ENCODE assay signal across 8 mouse cellular contexts in genomic region chr4:116651797-116652135, GRCm38 (mm10). TPM values are rescaled to one million over a fixed set of nuclear protein-coding genes. Genes with fewer than 3 reads are reported as not detected.
DNase-seq lines count a peak whose midpoint lies in the region; ATAC-seq and TF ChIP-seq lines count a peak whose summit lies in the region.

No protein-coding gene starts in this region.

- peaks cover 13% of the 10 kb centered on the region for H3K36me3 ChIP-seq in liver, adult 2 months (ENCODE audit: control insufficient read depth, insufficient read depth, low read length)
- H3K36me3 ChIP-seq in embryonic facial prominence, embryonic 15.5 days, result peaks cover 9% of the 10 kb centered on the region; the same call in 1 of the 2 replicates
- H3K36me3 ChIP-seq in limb, embryonic 12.5 days, result peaks cover 26% of the 10 kb centered on the region
- 0 out of 2 replicates have a peak, but pooled peaks cover 5% of the 10 kb centered on the region for H3K36me3 ChIP-seq in neural tube, embryonic 14.5 days (ENCODE audit: control insufficient read depth, insufficient read depth, low read length)

- H3K4me2 ChIP-seq in embryonic facial prominence, embryonic 15.5 days (replicated peaks), result peak overlapping the region; percentile 68
- H3K4me2 ChIP-seq in limb, embryonic 12.5 days, result peak overlapping the region; percentile 66
- peak overlapping the region; percentile 46 for H3K4me2 ChIP-seq in neural tube, embryonic 14.5 days (ENCODE audit: low read depth, low read length)

- H3K27me3 ChIP-seq in liver, adult 2 months (ENCODE audit: control insufficient read depth, insufficient read depth, low read length), result no peaks in the 10 kb centered on the region
- H3K27me3 ChIP-seq in embryonic facial prominence, embryonic 15.5 days, result no peaks in the 10 kb centered on the region
- no peaks in the 10 kb centered on the region for H3K27me3 ChIP-seq in limb, embryonic 12.5 days
- H3K27me3 ChIP-seq in neural tube, embryonic 14.5 days (ENCODE audit: control insufficient read depth, insufficient read depth, low read length), result no peaks in the 10 kb centered on the region

- WGBS in liver, adult 2 months, result 4% methylated on average over 6 of the region's 6 CpGs
- WGBS in embryonic facial prominence, embryonic 15.5 days, result 9% methylated on average over 6 of the region's 6 CpGs
- WGBS in limb, embryonic 12.5 days, result 11% methylated on average over 6 of the region's 6 CpGs
- 10% methylated on average over 6 of the region's 6 CpGs for WGBS in neural tube, embryonic 14.5 days

- H3K27ac ChIP-seq in liver, adult 2 months (replicated peaks; ENCODE audit: insufficient read depth, low read depth, low read length), result peak overlapping the region; percentile 96
- H3K27ac ChIP-seq in embryonic facial prominence, embryonic 15.5 days (replicated peaks), result peak overlapping the region; percentile 96
- peak overlapping the region; percentile 76 for H3K27ac ChIP-seq in limb, embryonic 12.5 days
- H3K27ac ChIP-seq in neural tube, embryonic 14.5 days (ENCODE audit: low read depth, low read length), result no peak overlapping the region

- DNase-seq in liver, adult 2 months (ENCODE audit: extremely low read depth, low read depth, low spot score), result no peak
- no peak for DNase-seq in liver
- no peak for DNase-seq in yolk sac, embryonic 10.5 days (ENCODE audit: low spot score)
- no peak for DNase-seq in T-cell, adult 2 months (ENCODE audit: low spot score)
- DNase-seq in kidney, postnatal 36 days, result no peak

- peaks cover 28% of the 10 kb centered on the region for H3K4me1 ChIP-seq in liver, adult 2 months (ENCODE audit: control insufficient read depth, insufficient read depth, low read length)
- peaks cover 31% of the 10 kb centered on the region for H3K4me1 ChIP-seq in embryonic facial prominence, embryonic 15.5 days
- H3K4me1 ChIP-seq in limb, embryonic 12.5 days (replicated peaks), result peaks cover 26% of the 10 kb centered on the region
- H3K4me1 ChIP-seq in neural tube, embryonic 14.5 days (ENCODE audit: control insufficient read depth, insufficient read depth, low read length), result peaks cover 14% of the 10 kb centered on the region

- no peaks in the 10 kb centered on the region for H3K9me3 ChIP-seq in embryonic facial prominence, embryonic 15.5 days (replicated peaks)
- H3K9me3 ChIP-seq in limb, embryonic 12.5 days, result no peaks in the 10 kb centered on the region
- H3K9me3 ChIP-seq in neural tube, embryonic 14.5 days (ENCODE audit: control insufficient read depth, low read length), result no peaks in the 10 kb centered on the region

- no peak for TF ChIP-seq CTCF in liver, adult 2 months (IDR thresholded peaks at IDR 0.05; ENCODE audit: low read depth, low read length)

- peaks cover 28% of the 10 kb centered on the region for H3K79me2 ChIP-seq in liver, adult 2 months (ENCODE audit: control insufficient read depth, insufficient read depth, low read length)

- TF ChIP-seq POLR2A in liver, adult 2 months (IDR thresholded peaks at IDR 0.05; ENCODE audit: extremely low read depth, insufficient read depth, low read length), result no peak

- H3K9ac ChIP-seq in liver, adult 2 months (ENCODE audit: low read depth, low read length), result peak overlapping the region; percentile 39
- peak overlapping the region; percentile 95 for H3K9ac ChIP-seq in embryonic facial prominence, embryonic 15.5 days
- H3K9ac ChIP-seq in limb, embryonic 12.5 days (replicated peaks), result peak overlapping the region; percentile 63
- H3K9ac ChIP-seq in neural tube, embryonic 14.5 days (replicated peaks; ENCODE audit: low read depth, low read length), result peak overlapping the region; percentile 82; the same call in 1 of the 2 replicates

- no peak for ATAC-seq in embryonic facial prominence, embryonic 15.5 days (ENCODE audit: insufficient number of reproducible peaks, low FRiP score, low TSS enrichment, low read depth)
- 0 out of 2 replicates have a peak, but pooled peaks have one; percentile 12 for ATAC-seq in limb, embryonic 12.5 days (ENCODE audit: insufficient number of reproducible peaks, insufficient read depth, low FRiP score, low TSS enrichment, low read depth)
- ATAC-seq in neural tube, embryonic 14.5 days (ENCODE audit: low read depth), result peak; percentile 24

- H3K4me3 ChIP-seq in liver, adult 2 months (ENCODE audit: insufficient read depth, low read depth, low read length), result peak overlapping the region; percentile 79
- peak overlapping the region; percentile 87 for H3K4me3 ChIP-seq in embryonic facial prominence, embryonic 15.5 days (replicated peaks)
- H3K4me3 ChIP-seq in limb, embryonic 12.5 days (replicated peaks), result peak overlapping the region; percentile 75
- H3K4me3 ChIP-seq in neural tube, embryonic 14.5 days (ENCODE audit: low read depth, low read length), result peak overlapping the region; percentile 69

RNA-seq across cellular contexts. Expression of gene Akr1a1, which starts 0.3 kb away (rescaled TPM):
- 337 and 363 TPM in 2 replicates for total RNA-seq in liver, adult 2 months (2014; rRNA removed)
- polyA plus RNA-seq in liver, adult 2 months (2012; rRNA removed), result 517 and 533 TPM in 2 replicates
- polyA plus RNA-seq in embryonic facial prominence, embryonic 15.5 days (2015; fragmentation: Nextera tagmentation; extraction: Ambion mirVana), result 777 and 798 TPM in 2 replicates
- 634 and 637 TPM in 2 replicates for polyA plus RNA-seq in limb, embryonic 12.5 days (2016; fragmentation: Nextera tagmentation; extraction: Ambion mirVana)
- 710 and 714 TPM in 2 replicates for polyA plus RNA-seq in neural tube, embryonic 14.5 days (2014; fragmentation: Nextera tagmentation; extraction: Ambion mirVana)

RNA-seq across cellular contexts. Expression of gene Nasp, which starts 24.0 kb away (rescaled TPM):
- total RNA-seq in liver, adult 2 months (2014; rRNA removed), result 11.1 and 12.4 TPM in 2 replicates
- 1.5 and 2.0 TPM in 2 replicates for polyA plus RNA-seq in liver, adult 2 months (2012; rRNA removed)
- polyA plus RNA-seq in embryonic facial prominence, embryonic 15.5 days (2015; fragmentation: Nextera tagmentation; extraction: Ambion mirVana), result 107 TPM in 2 replicates
- polyA plus RNA-seq in limb, embryonic 12.5 days (2016; fragmentation: Nextera tagmentation; extraction: Ambion mirVana), result 322 and 325 TPM in 2 replicates
- polyA plus RNA-seq in neural tube, embryonic 14.5 days (2014; fragmentation: Nextera tagmentation; extraction: Ambion mirVana), result 90.6 and 105 TPM in 2 replicates

RNA-seq across cellular contexts. Expression of gene Prdx1, which starts 33.6 kb away (rescaled TPM):
- total RNA-seq in liver, adult 2 months (2014; rRNA removed), result 868 and 925 TPM in 2 replicates
- polyA plus RNA-seq in liver, adult 2 months (2012; rRNA removed), result 376 and 421 TPM in 2 replicates
- 1,053 and 1,174 TPM in 2 replicates for polyA plus RNA-seq in embryonic facial prominence, embryonic 15.5 days (2015; fragmentation: Nextera tagmentation; extraction: Ambion mirVana)
- polyA plus RNA-seq in limb, embryonic 12.5 days (2016; fragmentation: Nextera tagmentation; extraction: Ambion mirVana), result 1,153 and 1,285 TPM in 2 replicates
- 311 and 387 TPM in 2 replicates for polyA plus RNA-seq in neural tube, embryonic 14.5 days (2014; fragmentation: Nextera tagmentation; extraction: Ambion mirVana)

RNA-seq across cellular contexts. Expression of gene Ccdc17, which starts 55.3 kb away (rescaled TPM):
- 3.1 and 4.4 TPM in 2 replicates for total RNA-seq in liver, adult 2 months (2014; rRNA removed)
- polyA plus RNA-seq in liver, adult 2 months (2012; rRNA removed), result 5.3 and 7.6 TPM in 2 replicates
- polyA plus RNA-seq in embryonic facial prominence, embryonic 15.5 days (2015; fragmentation: Nextera tagmentation; extraction: Ambion mirVana), result 15.6 and 25.4 TPM in 2 replicates
- 2.4 and 2.5 TPM in 2 replicates for polyA plus RNA-seq in limb, embryonic 12.5 days (2016; fragmentation: Nextera tagmentation; extraction: Ambion mirVana)
- polyA plus RNA-seq in neural tube, embryonic 14.5 days (2014; fragmentation: Nextera tagmentation; extraction: Ambion mirVana), result 5.7 and 6.0 TPM in 2 replicates

RNA-seq across cellular contexts. Expression of gene Mmachc, which starts 56.4 kb away (rescaled TPM):
- total RNA-seq in liver, adult 2 months (2014; rRNA removed), result 10.3 and 11.3 TPM in 2 replicates
- 15.7 and 17.3 TPM in 2 replicates for polyA plus RNA-seq in liver, adult 2 months (2012; rRNA removed)
- polyA plus RNA-seq in embryonic facial prominence, embryonic 15.5 days (2015; fragmentation: Nextera tagmentation; extraction: Ambion mirVana), result 21.8 and 22.8 TPM in 2 replicates
- 25.2 and 27.9 TPM in 2 replicates for polyA plus RNA-seq in limb, embryonic 12.5 days (2016; fragmentation: Nextera tagmentation; extraction: Ambion mirVana)
- polyA plus RNA-seq in neural tube, embryonic 14.5 days (2014; fragmentation: Nextera tagmentation; extraction: Ambion mirVana), result 16.1 and 18.6 TPM in 2 replicates

Comparison
In these comparisons a context has a peak if more than half of its experiments do, and no peak if none do; other contexts are left out.
1. H3K9ac ChIP-seq: peak in every context shown above with its lines; median percentile 95 in embryonic facial prominence, embryonic 15.5 days; 82 in neural tube, embryonic 14.5 days; 63 in limb, embryonic 12.5 days; 39 in liver, adult 2 months.
2. RNA of gene Nasp, which starts 24.0 kb away (polyA plus RNA-seq): 322 to 325 TPM in limb, embryonic 12.5 days, 107 TPM in embryonic facial prominence, embryonic 15.5 days and 90.6 to 105 TPM in neural tube, embryonic 14.5 days; 1.5 to 2.0 TPM in liver, adult 2 months; every median in the first group is over 10 times any median in the second.
3. Peak in every context shown above with its lines, with median percentiles within 50 percentile points of each other: H3K4me3 ChIP-seq and H3K4me2 ChIP-seq.